Mouse (Mus musculus) E14TG2a.4 (cell line): Measurements from ENCODE around the gene Dtx1.

Experiments
- H3K27me3 ChIP-seq: 2 replicates; pipeline ENCODE4 v1.6.1; 2014; ENCODE audit warnings: low read length, control low read depth; ENCODE audit not compliant: insufficient read depth
- H3K36me3 ChIP-seq: 2 replicates; pipeline ENCODE4 v1.6.1; 2014; ENCODE audit warnings: low read length, control low read depth; ENCODE audit not compliant: insufficient read depth
- H3K4me1 ChIP-seq: replicated peaks from 2 replicates; pipeline ENCODE4 v1.6.1; 2014; ENCODE audit warnings: low read depth, low read length, control low read depth
- H3K4me3 ChIP-seq: replicated peaks from 2 replicates; pipeline ENCODE4 v1.5.1; 2014; ENCODE audit warnings: mild to moderate bottlenecking, low read length
- H3K9me3 ChIP-seq: 2 replicates; pipeline ENCODE4 v1.6.1; 2014; ENCODE audit warnings: low read length, control low read depth
- CTCF ChIP-seq: conservative IDR thresholded peaks from 2 replicates; pipeline ENCODE4 v1.5.1; 2014; ENCODE audit warnings: low read length
- NANOG ChIP-seq: IDR thresholded peaks from 2 replicates; pipeline ENCODE4 v1.6.1; 2014; ENCODE audit warnings: borderline replicate concordance, low read length, mixed read lengths
- POU5F1 ChIP-seq: IDR thresholded peaks from 2 replicates; pipeline ENCODE4 v1.6.1; 2014; ENCODE audit warnings: low read length, borderline replicate concordance

The Dtx1 gene

DNA sequence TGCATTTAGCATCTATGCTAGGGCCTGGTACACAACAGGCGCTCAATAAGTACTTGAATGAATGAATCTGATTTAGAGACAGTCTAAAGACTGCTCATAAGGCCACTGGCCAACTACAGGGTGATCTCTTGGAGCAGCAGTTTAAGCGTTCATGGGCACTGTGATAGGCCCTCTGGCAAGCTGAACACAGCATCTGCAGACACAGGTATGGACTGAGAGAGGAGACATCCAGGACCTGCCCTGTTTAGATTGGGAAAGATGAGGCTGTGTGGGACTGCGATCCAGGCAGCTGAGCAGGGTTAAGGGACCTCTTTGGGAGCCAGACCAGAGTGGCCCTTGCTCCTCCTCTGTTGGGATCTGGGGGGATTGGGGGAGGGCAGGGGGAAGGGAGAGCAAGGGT is at the start of gene Dtx1:
Dtx1 (minus strand) TSS at position 101 of the 400 bp plus-strand sequence.
- peak within 1 kb of the TSS; percentile 76 for H3K4me3 ChIP-seq
- no peaks in the 10 kb centered on the region for H3K9me3 ChIP-seq
- H3K36me3 ChIP-seq, result no peaks in the 10 kb centered on the region
- TF ChIP-seq NANOG (no peak), POU5F1 (no peak), CTCF (no peak)
- peaks cover 56% of the 10 kb centered on the region for H3K4me1 ChIP-seq
- peaks cover 72% of the 10 kb centered on the region for H3K27me3 ChIP-seq

DNA sequence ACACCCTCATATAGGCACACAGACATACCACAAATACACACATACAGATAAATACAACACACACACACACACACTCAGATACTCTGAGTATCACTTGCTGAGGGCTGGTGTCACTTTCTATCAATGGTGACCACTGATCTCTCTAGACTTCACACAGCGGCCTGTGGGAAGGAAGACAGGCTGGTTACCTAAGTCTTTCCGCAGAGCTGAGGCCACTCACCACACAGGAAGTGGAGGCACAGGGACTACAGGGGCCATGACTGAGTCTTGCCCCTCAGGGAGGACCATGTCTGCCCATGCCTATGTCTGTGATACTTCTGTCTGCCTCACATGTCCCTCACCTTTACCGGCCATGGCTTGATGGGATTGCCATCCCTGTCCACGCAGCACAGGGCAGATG is 42.5 kb upstream of the Dtx1 start:
- no peak for TF ChIP-seq POU5F1
- TF ChIP-seq CTCF, result no peak
- no peak for TF ChIP-seq NANOG
- Histone ChIP-seq H3K4me3 (peak overlapping the region; percentile 56), H3K4me1 (peaks cover 49% of the 10 kb centered on the region), H3K36me3 (no peaks in the 10 kb centered on the region), H3K27me3 (peaks cover 10% of the 10 kb centered on the region), H3K9me3 (no peaks in the 10 kb centered on the region)

DNA sequence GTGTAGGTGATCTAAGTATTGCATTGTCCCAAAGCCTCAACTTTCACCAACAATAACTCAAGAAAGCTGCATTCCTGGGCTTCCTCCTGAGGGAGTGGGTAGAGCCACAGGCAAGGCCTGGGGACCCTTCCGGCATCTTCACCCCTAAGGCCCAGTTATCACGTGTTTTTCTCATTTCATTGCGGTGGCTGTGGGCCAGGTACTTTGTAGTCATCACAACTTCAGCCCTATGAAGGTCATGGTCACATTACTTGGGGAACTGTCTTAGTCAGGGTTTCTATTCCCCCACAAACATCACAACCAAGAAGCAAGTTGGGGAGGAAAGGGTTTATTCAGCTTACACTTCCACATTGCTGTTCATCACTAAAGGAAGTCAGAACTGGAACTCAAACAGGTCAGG is 41.1 kb upstream of the Dtx1 start:
- H3K9me3 ChIP-seq, result no peaks in the 10 kb centered on the region
- H3K4me3 ChIP-seq, result no peak overlapping the region

DNA sequence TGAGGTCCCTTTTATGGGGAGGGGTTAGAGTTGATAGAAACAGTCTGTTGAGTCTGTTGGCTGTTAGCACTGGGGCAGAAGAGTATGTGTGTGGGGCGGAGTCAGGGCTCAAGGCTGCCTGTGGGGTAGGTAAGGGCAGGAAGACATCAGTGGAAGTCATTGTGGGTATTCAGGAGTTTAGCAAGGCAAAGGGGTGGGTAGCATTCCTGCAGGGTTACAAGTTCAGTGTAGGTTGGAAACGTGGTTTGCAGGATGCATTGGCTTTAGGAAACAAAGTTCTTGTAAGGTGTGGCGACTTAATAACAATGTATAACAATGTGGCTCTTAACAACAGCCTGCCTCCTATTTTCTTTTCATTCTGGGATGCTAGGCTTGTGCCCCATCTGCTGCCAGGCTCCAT is 39.5 kb upstream of the Dtx1 start:
- Histone ChIP-seq H3K4me3 (0 out of 2 replicates have a peak overlapping the region, but pooled peaks have one; percentile 39), H3K9me3 (no peaks in the 10 kb centered on the region), H3K27me3 (no peaks in the 10 kb centered on the region), H3K36me3 (no peaks in the 10 kb centered on the region), H3K4me1 (peaks cover 48% of the 10 kb centered on the region)
- TF ChIP-seq POU5F1 (no peak), CTCF (no peak), NANOG (no peak)

More for the DNA sequence above, 41.1 kb upstream of the Dtx1 start:
- TF ChIP-seq POU5F1 (no peak), CTCF (no peak), NANOG (no peak)
- peaks cover 47% of the 10 kb centered on the region for H3K4me1 ChIP-seq
- no peaks in the 10 kb centered on the region for H3K36me3 ChIP-seq
- no peaks in the 10 kb centered on the region for H3K27me3 ChIP-seq

DNA sequence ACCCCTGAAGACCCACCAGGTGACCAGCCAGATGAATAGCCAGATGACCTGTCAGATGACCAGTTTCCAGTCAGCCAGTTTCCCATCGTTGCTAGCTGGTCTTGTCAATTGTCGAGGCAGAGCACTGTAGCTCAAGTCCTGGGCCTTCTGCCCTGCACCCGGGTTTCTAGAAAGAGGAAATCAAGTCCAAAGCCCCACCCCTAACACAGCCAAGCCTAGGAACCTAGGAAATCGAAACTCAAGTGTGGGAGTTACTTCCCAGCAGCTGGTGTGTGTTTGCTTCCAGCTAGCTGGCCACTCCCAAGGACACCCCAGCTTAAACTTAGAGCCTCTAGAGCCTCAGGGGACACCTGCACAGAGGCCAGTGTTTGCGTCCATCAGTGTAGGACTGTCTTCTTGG is 38.0 kb upstream of the Dtx1 start, which contains the start of gene Oas2:
Oas2 (minus strand) TSS at position 166 of the 400 bp plus-strand sequence.
- TF ChIP-seq NANOG (no peak), POU5F1 (no peak), CTCF (no peak)
- peaks cover 47% of the 10 kb centered on the region for H3K4me1 ChIP-seq
- no peaks in the 10 kb centered on the region for H3K27me3 ChIP-seq
- no peaks in the 10 kb centered on the region for H3K9me3 ChIP-seq
- H3K4me3 ChIP-seq, result peak within 1 kb of the TSS; percentile 39; the same call in 1 of the 2 replicates
- H3K36me3 ChIP-seq, result no peaks in the 10 kb centered on the region

DNA sequence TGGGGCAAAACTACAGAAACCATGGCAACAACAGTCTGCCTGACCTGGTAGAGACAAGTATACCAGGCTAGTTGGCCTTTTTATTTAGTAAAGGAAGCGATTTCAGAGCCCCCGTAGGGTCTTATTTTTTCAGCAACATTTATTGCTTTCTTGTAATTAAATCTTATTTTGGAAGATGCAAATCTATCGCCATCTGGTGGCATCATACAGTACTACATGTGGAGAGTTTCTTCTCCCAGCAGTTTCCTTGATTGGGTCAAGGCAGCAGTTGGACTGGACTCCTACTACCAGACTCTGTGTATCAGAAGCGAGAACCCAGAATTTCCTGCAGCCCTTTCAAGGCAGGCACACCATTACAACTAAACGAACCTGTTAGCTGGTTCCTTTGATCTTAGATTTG is 34.7 kb upstream of the Dtx1 start:
- no peaks in the 10 kb centered on the region for H3K36me3 ChIP-seq
- no peaks in the 10 kb centered on the region for H3K27me3 ChIP-seq
- peaks cover 40% of the 10 kb centered on the region for H3K4me1 ChIP-seq

DNA sequence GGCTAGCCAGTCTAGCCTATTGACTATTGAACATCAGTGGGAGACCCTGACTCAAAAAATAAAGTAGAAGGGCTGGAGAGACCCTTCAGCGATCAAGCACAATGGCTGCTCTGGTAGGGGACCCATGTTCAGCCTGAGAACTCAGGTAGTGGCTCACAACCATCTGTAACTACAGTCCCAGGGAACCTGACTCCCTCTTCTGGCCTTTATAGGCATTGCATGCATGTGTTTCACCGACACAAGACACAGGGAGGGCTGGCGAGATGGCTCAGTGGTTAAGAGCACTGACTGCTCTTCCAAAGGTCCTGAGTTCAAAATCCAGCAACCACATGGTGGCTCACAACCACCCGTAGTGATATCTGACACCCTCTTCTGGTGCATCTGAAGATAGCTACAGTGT is 30.4 kb upstream of the Dtx1 start:
- Histone ChIP-seq H3K9me3 (no peaks in the 10 kb centered on the region), H3K36me3 (no peaks in the 10 kb centered on the region), H3K4me1 (peaks cover 49% of the 10 kb centered on the region), H3K4me3 (no peak overlapping the region), H3K27me3 (no peaks in the 10 kb centered on the region)
- TF ChIP-seq CTCF (peak; percentile 76), NANOG (no peak), POU5F1 (no peak)

More for the DNA sequence above, 34.7 kb upstream of the Dtx1 start:
- Histone ChIP-seq H3K4me3 (no peak overlapping the region), H3K9me3 (no peaks in the 10 kb centered on the region)
- TF ChIP-seq NANOG, result no peak
- peak; percentile 87 for TF ChIP-seq CTCF

DNA sequence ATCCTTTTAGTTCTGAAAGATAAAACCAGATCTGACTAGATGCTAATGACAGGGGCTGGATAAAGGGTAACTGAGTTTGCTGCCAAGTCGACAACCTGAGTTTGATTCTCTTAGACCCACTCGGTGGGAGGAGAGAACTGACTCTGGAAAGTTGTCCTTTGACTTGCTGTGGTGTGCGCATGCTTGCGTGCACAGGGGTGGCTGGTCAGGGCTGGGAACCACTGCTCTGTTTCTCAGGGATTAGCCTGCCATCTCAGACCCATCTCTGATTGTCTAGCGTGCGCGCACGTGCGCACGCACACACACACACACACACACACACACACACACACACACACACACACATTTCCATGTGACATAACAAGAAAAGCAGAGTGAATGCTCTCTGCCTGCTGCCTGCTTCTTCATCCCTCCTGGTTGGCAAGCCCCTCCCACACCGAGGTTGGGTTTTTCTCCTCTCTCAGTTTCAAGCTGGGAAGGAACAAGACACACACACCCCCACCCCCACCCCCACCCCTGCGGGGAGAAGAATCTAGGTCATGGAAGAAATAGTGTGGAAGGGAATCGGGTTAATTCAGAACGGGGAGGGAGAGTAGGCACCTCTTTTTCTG is 22.8 kb upstream of the Dtx1 start:
- Histone ChIP-seq H3K27me3 (no peaks in the 10 kb centered on the region), H3K9me3 (no peaks in the 10 kb centered on the region), H3K4me1 (peaks cover 91% of the 10 kb centered on the region), H3K4me3 (peak overlapping the region; percentile 70), H3K36me3 (no peaks in the 10 kb centered on the region)
- TF ChIP-seq CTCF (no peak), NANOG (no peak), POU5F1 (no peak)

DNA sequence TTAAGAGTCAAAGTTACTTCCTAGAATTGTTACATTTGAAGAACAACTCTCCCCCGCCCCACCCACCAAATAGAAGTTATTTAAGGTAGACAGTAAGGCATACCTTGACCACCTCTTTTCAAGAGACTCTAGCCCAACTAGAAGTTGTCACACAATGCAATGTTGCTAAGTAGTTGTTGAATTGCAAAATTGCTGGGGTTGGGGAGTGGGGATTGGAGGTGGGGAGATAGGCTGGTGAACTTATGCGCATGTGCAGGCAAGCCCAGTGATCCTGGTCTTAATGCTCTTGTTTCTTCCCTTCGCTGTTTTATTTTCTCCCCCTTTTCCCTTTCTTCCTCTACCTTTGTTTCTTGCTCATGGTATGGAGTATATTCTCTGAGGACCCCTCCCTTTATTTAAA is 22.0 kb upstream of the Dtx1 start:
- Histone ChIP-seq H3K27me3 (no peaks in the 10 kb centered on the region), H3K36me3 (no peaks in the 10 kb centered on the region), H3K4me3 (0 out of 2 replicates have a peak overlapping the region, but pooled peaks have one; percentile 70), H3K9me3 (no peaks in the 10 kb centered on the region), H3K4me1 (peaks cover 83% of the 10 kb centered on the region)
- TF ChIP-seq NANOG, result no peak
- no peak for TF ChIP-seq CTCF
- TF ChIP-seq POU5F1, result no peak
